Mouse (Mus musculus) midbrain, embryonic 14.5 days (tissue): ENCODE results near the gene Heatr4. TPM values are rescaled to one million over a fixed set of nuclear protein-coding genes. Genes with fewer than 3 reads are reported as not detected.
A peak's percentile ranks its signal among the peaks of the same experiment; 100 is the strongest.
"Not testable (repeated sequence)": the region's sequence is repeated elsewhere in the genome, so short reads cannot be mapped to it uniquely, and the experiment has no call there.

Source experiments
- ATAC-seq: fragments of 200-750 bp; cut with Nextera tagmentation; 2 replicates; pipeline ENCODE4 v1.8.0; 2017; ENCODE audit warnings: moderate number of reproducible peaks, moderate library complexity; ENCODE audit not compliant: low FRiP score, low TSS enrichment
- DNase-seq: peaks from one replicate; pipeline ENCODE4 v3.0.0-alpha.2; 2015
- H3K27ac ChIP-seq: fragments of 300-500 bp; sonication (generic); replicated peaks from 2 replicates; pipeline ENCODE4 v1.5.1; 2014; ENCODE audit warnings: mild to moderate bottlenecking, low read depth, low read length, moderate library complexity
- H3K27me3 ChIP-seq: fragments of 300-500 bp; sonication (generic); 2 replicates; pipeline ENCODE4 v1.6.1; 2014; ENCODE audit warnings: low read length, control low read depth, mixed read lengths; ENCODE audit not compliant: control insufficient read depth, insufficient read depth
- H3K36me3 ChIP-seq: fragments of 300-500 bp; sonication (generic); 2 replicates; pipeline ENCODE4 v1.6.1; 2014; ENCODE audit warnings: low read length, control low read depth; ENCODE audit not compliant: control insufficient read depth, insufficient read depth
- H3K4me1 ChIP-seq: fragments of 300-500 bp; sonication (generic); 2 replicates; pipeline ENCODE4 v1.6.1; 2014; ENCODE audit warnings: mild to moderate bottlenecking, antibody characterized with exemption, low read length, control low read depth; ENCODE audit not compliant: control insufficient read depth, insufficient read depth
- H3K4me2 ChIP-seq: fragments of 300-500 bp; sonication (generic); 2 replicates; pipeline ENCODE4 v1.6.1; 2014; ENCODE audit warnings: mild to moderate bottlenecking, low read length, moderate library complexity
- H3K4me3 ChIP-seq: fragments of 300-500 bp; sonication (generic); replicated peaks from 2 replicates; pipeline ENCODE4 v1.5.1; 2014; ENCODE audit warnings: low read depth, low read length
- H3K9ac ChIP-seq: fragments of 300-500 bp; sonication (generic); replicated peaks from 2 replicates; pipeline ENCODE4 v1.6.1; 2014; ENCODE audit warnings: mild to moderate bottlenecking, low read length, moderate library complexity
- H3K9me3 ChIP-seq: fragments of 300-500 bp; sonication (generic); 2 replicates; pipeline ENCODE4 v1.6.1; 2016; ENCODE audit warnings: low read length, control low read depth, mixed read lengths; ENCODE audit not compliant: control insufficient read depth
- WGBS: fragments of 180-500 bp; shearing (Covaris S2); extraction: QIAGEN DNeasy Blood & Tissue Kit; methylation state at CpG from one replicate; pipeline ENCODE4 v1.1.7; 2014; 5-methylcytosine and 5-hydroxymethylcytosine counted together
- polyA plus RNA-seq: library from polyadenylated mRNA; unstranded; fragments of >200 nt; fragmentation: Nextera tagmentation; extraction: Ambion mirVana; gene quantifications from 2 replicates; pipeline ENCODE4 v1.2.1, GENCODE M21; 2014

Gene Heatr4
- not detected in 2 replicates for polyA plus RNA-seq

- Histone ChIP-seq H3K27ac (no peak within 1 kb of the TSS), H3K4me2 (no peak within 1 kb of the TSS), H3K4me3 (no peak within 1 kb of the TSS), H3K27me3 (no peaks in the 10 kb centered on the region), H3K9me3 (no peaks in the 10 kb centered on the region), H3K4me1 (peaks cover 4% of the 10 kb centered on the region; the same call in 1 of the 2 replicates), H3K36me3 (no peaks in the 10 kb centered on the region), H3K9ac (no peak within 1 kb of the TSS)
- ATAC-seq (no peak), DNase-seq (no peak)
- WGBS = 68% methylated on average over 4 of the region's 4 CpGs
Observed at GRCm38 (mm10) chr12:83984752-83985151, at the start of gene Heatr4. Heatr4 (minus strand) TSS chr12:83984852.

DNA sequence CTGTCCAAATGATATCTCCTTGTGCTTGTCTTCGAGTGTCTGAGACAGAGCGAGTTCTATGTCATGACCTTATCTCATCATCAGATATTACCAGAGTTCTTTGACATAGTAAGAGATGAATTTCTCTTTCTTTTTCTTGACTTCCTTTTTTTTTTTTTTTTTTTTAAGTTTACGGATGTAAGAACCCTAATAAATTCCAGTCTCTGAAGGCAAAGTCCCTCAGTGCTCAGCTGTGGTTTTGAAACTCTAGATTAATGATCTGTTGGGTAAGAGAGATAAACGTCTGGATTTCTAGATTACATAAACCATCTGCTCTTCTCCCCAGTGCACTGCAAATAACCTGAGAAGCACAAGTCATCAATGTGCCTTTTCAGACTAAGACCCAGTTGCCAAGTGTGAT, 49.5 kb upstream of the Heatr4 start:
- Histone ChIP-seq H3K9me3 (no peaks in the 10 kb centered on the region), H3K36me3 (no peaks in the 10 kb centered on the region), H3K4me1 (no peaks in the 10 kb centered on the region), H3K9ac (no peak overlapping the region), H3K4me2 (no peak overlapping the region), H3K4me3 (no peak overlapping the region), H3K27ac (no peak overlapping the region), H3K27me3 (no peaks in the 10 kb centered on the region)
- DNase-seq = no peak
- 86% methylated on average over 4 of the region's 4 CpGs for WGBS
- no peak for ATAC-seq

- not testable (repeated sequence) for ATAC-seq
- 80% methylated on average over 2 of the region's 2 CpGs for WGBS
Observed at GRCm38 (mm10) chr12:84033302-84033701, 48.6 kb upstream of the Heatr4 start.

GRCm38 (mm10) chr12:84032854-84033253, 48.2 kb upstream of the Heatr4 start:
- no peaks in the 10 kb centered on the region for H3K36me3 ChIP-seq
- H3K9me3 ChIP-seq = no peaks in the 10 kb centered on the region
- H3K27me3 ChIP-seq = no peaks in the 10 kb centered on the region
- no peak overlapping the region for H3K4me3 ChIP-seq
- no peak overlapping the region for H3K27ac ChIP-seq
- DNase-seq (no peak), ATAC-seq (no peak)
- 90% methylated on average over 4 of the region's 4 CpGs for WGBS
- H3K9ac ChIP-seq = no peak overlapping the region
- no peak overlapping the region for H3K4me2 ChIP-seq
- no peaks in the 10 kb centered on the region for H3K4me1 ChIP-seq

More at GRCm38 (mm10) chr12:84033302-84033701, 48.6 kb upstream of the Heatr4 start:
- DNase-seq, H3K9me3 ChIP-seq, H3K36me3 ChIP-seq, H3K4me3 ChIP-seq, H3K27ac ChIP-seq, H3K27me3 ChIP-seq, H3K4me2 ChIP-seq, H3K9ac ChIP-seq, H3K4me1 ChIP-seq: not testable (repeated sequence)

DNA sequence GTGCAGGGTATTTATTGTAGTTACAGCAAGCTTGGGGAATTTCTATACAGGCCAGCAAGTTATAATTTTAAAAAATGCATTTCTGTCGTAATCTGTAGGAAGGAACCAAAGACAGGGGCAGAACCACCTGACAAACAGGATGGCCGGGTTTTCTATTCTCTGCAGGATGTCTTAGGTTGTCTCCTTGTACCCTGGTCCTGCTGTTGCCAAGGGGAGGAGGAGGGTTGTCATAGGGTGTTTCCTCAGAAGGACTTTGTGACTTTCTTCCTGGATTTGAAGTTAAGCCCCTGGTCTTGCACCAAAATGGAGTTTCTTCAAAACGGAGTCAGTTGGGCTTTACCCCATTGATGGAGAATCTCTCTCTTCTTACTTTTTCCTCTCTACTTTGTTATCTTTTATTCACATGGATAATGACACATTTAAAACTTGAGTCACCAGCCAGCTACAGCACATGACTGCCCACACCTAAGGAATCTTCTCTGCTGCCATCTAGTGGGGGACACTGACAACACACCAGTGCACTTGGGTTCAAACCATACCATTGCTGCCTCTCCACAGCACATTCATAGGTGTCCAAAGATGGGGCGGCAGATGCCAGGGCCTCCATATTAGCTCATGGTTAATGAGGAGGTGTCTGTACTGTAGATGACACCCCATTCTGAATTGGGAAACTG, 46.1 kb upstream of the Heatr4 start:
- ATAC-seq (no peak), DNase-seq (peak; percentile 90)
- Histone ChIP-seq H3K9me3 (no peaks in the 10 kb centered on the region), H3K36me3 (no peaks in the 10 kb centered on the region), H3K9ac (no peak overlapping the region), H3K4me2 (no peak overlapping the region), H3K27ac (no peak overlapping the region), H3K4me3 (no peak overlapping the region), H3K4me1 (no peaks in the 10 kb centered on the region), H3K27me3 (no peaks in the 10 kb centered on the region)
- 74% methylated on average over 4 of the region's 4 CpGs for WGBS

GRCm38 (mm10) chr12:84029043-84029442, 44.4 kb upstream of the Heatr4 start:
- WGBS = 86% methylated on average over 1 of the region's 1 CpGs
- not testable (repeated sequence) for ATAC-seq, H3K27ac ChIP-seq, H3K36me3 ChIP-seq, DNase-seq, H3K9ac ChIP-seq, H3K27me3 ChIP-seq, H3K4me1 ChIP-seq, H3K4me3 ChIP-seq, H3K9me3 ChIP-seq, H3K4me2 ChIP-seq

- not testable (repeated sequence) for ATAC-seq
- 37% methylated on average over 3 of the region's 3 CpGs for WGBS
Observed at GRCm38 (mm10) chr12:84028328-84028727, 43.7 kb upstream of the Heatr4 start.

GRCm38 (mm10) chr12:84025888-84026287, 41.2 kb upstream of the Heatr4 start:
- no peak for ATAC-seq
- no peak overlapping the region for H3K27ac ChIP-seq
- H3K27me3 ChIP-seq = no peaks in the 10 kb centered on the region
- H3K36me3 ChIP-seq = no peaks in the 10 kb centered on the region
- no peak for DNase-seq
- no peak overlapping the region for H3K4me3 ChIP-seq
- no peak overlapping the region for H3K4me2 ChIP-seq
- no peaks in the 10 kb centered on the region for H3K9me3 ChIP-seq
- 80% methylated on average over 7 of the region's 7 CpGs for WGBS
- no peaks in the 10 kb centered on the region for H3K4me1 ChIP-seq
- no peak overlapping the region for H3K9ac ChIP-seq

More at GRCm38 (mm10) chr12:84028328-84028727, 43.7 kb upstream of the Heatr4 start:
- not testable (repeated sequence) for DNase-seq, H3K9me3 ChIP-seq, H3K4me3 ChIP-seq, H3K4me1 ChIP-seq, H3K4me2 ChIP-seq, H3K36me3 ChIP-seq, H3K9ac ChIP-seq, H3K27me3 ChIP-seq, H3K27ac ChIP-seq

GRCm38 (mm10) chr12:84023052-84023745, 38.5 kb upstream of the Heatr4 start:
- no peak overlapping the region for H3K27ac ChIP-seq
- H3K9me3 ChIP-seq = no peaks in the 10 kb centered on the region
- H3K4me2 ChIP-seq = no peak overlapping the region
- DNase-seq = no peak
- no peaks in the 10 kb centered on the region for H3K4me1 ChIP-seq
- 87% methylated on average over 9 of the region's 9 CpGs for WGBS
- ATAC-seq = no peak
- H3K27me3 ChIP-seq = no peaks in the 10 kb centered on the region
- H3K9ac ChIP-seq = no peak overlapping the region
- no peak overlapping the region for H3K4me3 ChIP-seq
- no peaks in the 10 kb centered on the region for H3K36me3 ChIP-seq
